Mouse (Mus musculus): ENCODE measurements at regions not wholly inside any gene's neighbourhood (a gene's known extent, or its start where the extent isn't known, plus 50 kb on each side); places are given as distances from the start of the nearest gene placed in this dataset.

DNA sequence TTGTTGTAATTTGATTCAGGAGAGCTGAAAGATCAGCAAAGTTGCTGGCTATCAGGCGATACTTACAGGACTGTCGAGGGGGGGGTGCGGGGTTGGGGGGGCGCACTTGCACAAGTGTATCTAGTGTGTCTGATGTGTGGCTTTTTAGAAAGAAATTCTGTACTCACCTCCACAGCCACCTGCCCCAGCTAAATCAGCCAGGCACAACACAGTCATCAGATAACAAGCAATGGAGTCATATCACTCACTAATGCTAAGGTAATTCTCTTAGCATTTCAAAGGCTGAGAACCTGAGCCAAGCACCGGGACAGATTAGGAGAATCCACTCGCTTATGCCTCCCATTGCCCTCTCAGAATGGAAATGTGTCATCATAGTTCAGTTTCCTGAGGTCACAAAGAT is 211.8 kb upstream of the Spaca1 start:
- TF ChIP-seq CTCF (IDR thresholded peaks at IDR 0.05; ENCODE audit: low read depth, low read length) = no peak
- no peak for TF ChIP-seq POLR2A (IDR thresholded peaks at IDR 0.05; ENCODE audit: insufficient read depth, low read length)
